Mouse (Mus musculus): ENCODE data around the gene Cphx2.
"Not testable (repeated sequence)": the region's sequence is repeated elsewhere in the genome, so short reads cannot be mapped to it uniquely, and the experiment has no call there.

DNA sequence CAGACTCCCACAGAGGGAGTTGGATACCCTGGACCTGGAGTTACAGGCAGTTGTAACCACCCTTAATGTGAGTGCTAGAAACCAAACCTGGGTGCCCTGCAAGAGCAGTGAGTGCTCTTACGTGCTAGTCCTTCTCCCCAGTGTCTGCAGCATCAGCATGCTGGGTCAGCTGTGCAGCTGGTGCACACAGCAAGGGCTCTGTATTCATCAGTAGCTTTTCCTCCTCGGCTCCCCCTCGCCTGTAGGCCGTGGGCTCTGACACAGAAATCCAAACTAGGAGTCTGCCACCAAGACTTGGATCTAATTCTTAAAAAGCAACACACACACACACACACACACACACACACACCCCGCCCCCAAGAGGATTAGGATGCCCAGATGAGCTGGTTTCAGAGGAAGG lies 36.3 kb upstream of the Cphx2 start:
- not testable (repeated sequence) for TF ChIP-seq POLR2A, CTCF (IDR thresholded peaks at IDR 0.05; ENCODE audit: extremely low read depth, insufficient read depth, low read length)
